Mouse (Mus musculus): ENCODE measurements around the gene Ifitm3. TPM values are rescaled to one million over a fixed set of nuclear protein-coding genes. Genes with fewer than 3 reads are reported as not detected.
"Not testable (repeated sequence)": the region's sequence is repeated elsewhere in the genome, so short reads cannot be mapped to it uniquely, and the experiment has no call there.

Ifitm3 gene
- polyA plus RNA-seq, 1 experiment from 2014 or later, result 43.1 TPM

DNA sequence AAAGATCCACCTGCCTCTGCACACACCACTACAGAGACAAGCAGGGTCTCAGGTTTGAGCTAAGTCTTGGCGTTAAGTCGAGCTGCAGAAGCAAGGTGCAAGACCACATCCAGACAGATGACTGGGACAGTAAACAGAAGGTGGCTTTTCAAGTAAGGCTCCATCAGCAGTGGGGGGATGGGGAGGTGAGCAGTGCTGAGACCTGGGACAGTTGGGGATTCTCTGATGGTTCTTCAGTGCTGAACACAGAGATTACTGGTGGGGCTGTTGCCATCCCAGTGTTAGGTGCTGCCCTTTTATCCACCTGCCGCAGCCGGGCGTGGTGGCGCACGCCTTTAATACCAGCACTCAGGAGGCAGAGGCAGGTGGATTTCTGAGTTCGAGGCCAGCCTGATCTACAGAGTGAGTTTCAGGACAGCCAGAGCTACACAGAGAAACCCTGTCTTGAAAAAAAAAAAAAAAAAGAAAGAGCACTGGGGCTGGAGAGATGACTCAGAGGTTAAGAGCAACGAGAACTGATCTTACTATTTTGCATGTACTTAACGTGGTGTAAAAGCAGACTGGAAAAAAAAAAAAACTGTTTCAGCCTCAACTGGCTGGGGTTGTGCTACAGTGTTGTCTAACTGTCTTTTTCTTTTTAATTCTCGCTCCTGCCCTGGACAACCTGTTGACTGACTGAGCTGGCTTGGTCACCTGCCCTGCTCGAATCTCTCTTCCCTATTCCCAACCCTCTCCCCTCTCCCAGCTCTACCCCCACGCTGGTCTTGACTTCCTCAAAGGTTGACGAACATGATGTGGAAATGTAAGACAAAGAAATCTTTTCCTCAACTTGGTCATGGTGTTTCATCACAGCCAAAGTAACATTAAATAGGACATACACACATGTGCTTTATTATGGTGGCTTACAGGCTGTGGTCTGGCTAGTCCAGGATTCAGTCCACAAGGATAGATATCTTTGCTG, 11.2 kb upstream of the Ifitm3 start:
- Histone ChIP-seq H3K27ac (ENCODE audit: low read depth, low read length) (no peak overlapping the region), H3K27me3 (replicated peaks; ENCODE audit: control insufficient read depth, insufficient read depth, low read length) (no peaks in the 10 kb centered on the region), H3K4me2 (ENCODE audit: low read length) (no peak overlapping the region), H3K9me3 (ENCODE audit: control insufficient read depth, low read length) (no peaks in the 10 kb centered on the region), H3K36me3 (ENCODE audit: control insufficient read depth, insufficient read depth, low read length) (no peaks in the 10 kb centered on the region), H3K4me1 (ENCODE audit: control insufficient read depth, insufficient read depth, low read depth, low read length) (peaks cover 4% of the 10 kb centered on the region; the same call in 1 of the 2 replicates), H3K9ac (ENCODE audit: low read depth, low read length) (no peak overlapping the region), H3K4me3 (ENCODE audit: low read length) (no peak overlapping the region)
- WGBS, result 91% methylated on average over 14 of the region's 14 CpGs
- no peak for ATAC-seq

DNA sequence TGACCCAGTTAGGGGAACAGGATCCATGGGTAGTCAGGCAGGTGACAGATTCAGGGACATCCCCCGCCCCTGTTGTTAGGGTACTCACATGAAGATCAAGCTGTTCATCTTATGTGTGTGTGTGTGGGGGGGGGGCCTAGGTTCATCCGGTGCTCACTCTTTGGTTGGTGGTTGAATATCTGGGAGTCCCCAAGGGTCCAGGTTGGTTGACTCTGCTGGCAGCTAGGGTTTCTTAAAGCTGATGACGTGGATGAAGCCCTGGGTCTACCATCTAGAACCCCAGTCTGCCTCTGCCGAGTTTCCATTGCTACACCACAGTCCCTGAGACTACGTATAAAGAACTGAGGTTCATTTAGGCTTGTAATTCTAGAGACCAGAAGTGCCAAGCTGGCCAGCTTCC, 8.5 kb upstream of the Ifitm3 start:
- ATAC-seq, result no peak

DNA sequence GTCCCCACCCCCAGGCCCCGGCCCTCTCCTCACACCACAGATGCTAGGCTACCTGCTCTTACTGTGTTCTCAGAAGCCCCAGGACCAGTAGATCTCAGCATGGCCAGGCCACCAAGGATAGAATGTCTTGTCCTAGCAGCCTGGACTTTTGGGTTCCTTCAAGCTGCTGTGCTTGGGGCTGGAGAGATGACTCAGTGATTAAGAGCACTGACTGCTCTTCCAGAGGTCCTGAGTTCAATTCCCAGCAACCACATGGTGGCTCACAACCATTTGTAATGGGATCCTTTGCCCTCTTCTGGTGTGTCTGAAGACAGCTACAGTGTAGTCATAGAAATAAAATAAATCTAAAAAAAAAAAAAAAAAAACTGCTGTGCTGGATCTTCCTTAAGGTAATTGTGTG, 7.3 kb upstream of the Ifitm3 start, which contains the start of gene Ifitm6:
TSS of gene Ifitm6 (minus strand) at position 101 of the 400 bp plus-strand sequence.
- H3K9ac ChIP-seq (ENCODE audit: low read depth, low read length); H3K27me3 ChIP-seq (replicated peaks; ENCODE audit: control insufficient read depth, insufficient read depth, low read length); H3K9me3 ChIP-seq (ENCODE audit: control insufficient read depth, low read length); H3K4me3 ChIP-seq (ENCODE audit: low read length); ATAC-seq; H3K4me2 ChIP-seq (ENCODE audit: low read length); H3K4me1 ChIP-seq (ENCODE audit: control insufficient read depth, insufficient read depth, low read depth, low read length); H3K27ac ChIP-seq (ENCODE audit: low read depth, low read length); H3K36me3 ChIP-seq (ENCODE audit: control insufficient read depth, insufficient read depth, low read length): not testable (repeated sequence)
- WGBS, result 100% methylated on average over 1 of the region's 1 CpGs

More for the DNA sequence above, 8.5 kb upstream of the Ifitm3 start:
- H3K36me3 ChIP-seq (ENCODE audit: control insufficient read depth, insufficient read depth, low read length), result no peaks in the 10 kb centered on the region
- no peak overlapping the region for H3K27ac ChIP-seq (ENCODE audit: low read depth, low read length)
- no peaks in the 10 kb centered on the region for H3K27me3 ChIP-seq (replicated peaks; ENCODE audit: control insufficient read depth, insufficient read depth, low read length)
- no peaks in the 10 kb centered on the region for H3K9me3 ChIP-seq (ENCODE audit: control insufficient read depth, low read length)
- no peak overlapping the region for H3K4me3 ChIP-seq (ENCODE audit: low read length)
- WGBS, result 95% methylated on average over 5 of the region's 5 CpGs
- no peak overlapping the region for H3K9ac ChIP-seq (ENCODE audit: low read depth, low read length)
- H3K4me2 ChIP-seq (ENCODE audit: low read length), result no peak overlapping the region
- H3K4me1 ChIP-seq (ENCODE audit: control insufficient read depth, insufficient read depth, low read depth, low read length), result no peaks in the 10 kb centered on the region

DNA sequence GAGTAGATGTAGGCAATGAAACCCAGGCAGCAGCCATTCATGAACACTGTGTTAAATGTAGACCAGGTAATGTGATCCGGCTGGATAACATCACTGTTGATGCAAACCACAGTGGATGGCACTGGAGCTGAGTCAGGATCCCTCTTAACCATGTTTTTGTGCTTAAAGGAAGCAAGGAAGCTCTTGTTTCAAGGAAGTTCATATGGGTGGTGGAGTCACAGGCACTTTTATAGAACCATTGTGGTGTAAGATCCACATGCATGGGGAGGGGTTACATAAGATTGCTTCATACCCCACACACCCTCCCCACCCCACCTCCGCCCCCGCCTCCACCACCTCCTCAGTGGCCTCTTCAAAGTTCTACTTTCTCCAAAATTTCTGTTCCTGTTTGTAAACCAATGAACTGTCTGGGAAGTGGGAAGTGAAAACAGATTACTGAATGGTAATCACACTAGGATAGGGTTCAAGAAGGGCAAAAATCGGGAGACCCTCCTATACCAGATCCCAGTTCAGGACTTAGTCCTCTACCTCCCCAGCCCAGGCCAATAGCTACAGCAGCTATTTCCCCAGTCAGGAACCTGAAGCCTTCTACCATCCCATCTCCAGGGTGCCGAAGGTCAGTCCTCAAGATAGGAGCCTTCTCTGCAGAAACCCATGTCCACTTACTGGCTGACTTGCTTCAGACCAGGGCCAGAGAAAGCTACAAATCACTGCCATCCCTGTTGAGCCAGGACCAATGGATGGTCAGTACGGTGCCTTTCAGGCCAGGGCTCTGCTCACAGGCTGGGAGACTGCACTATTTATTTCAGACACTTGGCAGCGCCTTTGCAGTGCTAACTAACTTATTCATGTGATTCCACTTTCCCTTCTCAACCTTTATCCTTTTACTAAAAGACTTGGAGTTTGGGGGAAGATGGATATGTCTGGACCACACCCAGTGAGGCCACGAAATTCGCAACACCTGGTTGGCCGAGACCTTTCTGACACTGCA, 6.4 kb upstream of the Ifitm3 start:
- Histone ChIP-seq H3K4me1 (ENCODE audit: control insufficient read depth, insufficient read depth, low read depth, low read length) (no peaks in the 10 kb centered on the region), H3K9ac (ENCODE audit: low read depth, low read length) (no peak overlapping the region), H3K4me3 (ENCODE audit: low read length) (no peak overlapping the region), H3K4me2 (ENCODE audit: low read length) (no peak overlapping the region), H3K9me3 (ENCODE audit: control insufficient read depth, low read length) (no peaks in the 10 kb centered on the region), H3K27ac (ENCODE audit: low read depth, low read length) (no peak overlapping the region), H3K36me3 (ENCODE audit: control insufficient read depth, insufficient read depth, low read length) (no peaks in the 10 kb centered on the region), H3K27me3 (replicated peaks; ENCODE audit: control insufficient read depth, insufficient read depth, low read length) (no peaks in the 10 kb centered on the region)
- ATAC-seq, result no peak
- WGBS, result 89% methylated on average over 10 of the region's 10 CpGs

- no peak for ATAC-seq
- Histone ChIP-seq H3K4me2 (ENCODE audit: low read length) (no peak overlapping the region), H3K4me3 (ENCODE audit: low read length) (no peak overlapping the region), H3K9me3 (ENCODE audit: control insufficient read depth, low read length) (no peaks in the 10 kb centered on the region), H3K27ac (ENCODE audit: low read depth, low read length) (no peak overlapping the region), H3K27me3 (replicated peaks; ENCODE audit: control insufficient read depth, insufficient read depth, low read length) (no peaks in the 10 kb centered on the region), H3K9ac (ENCODE audit: low read depth, low read length) (no peak overlapping the region), H3K36me3 (ENCODE audit: control insufficient read depth, insufficient read depth, low read length) (no peaks in the 10 kb centered on the region), H3K4me1 (ENCODE audit: control insufficient read depth, insufficient read depth, low read depth, low read length) (no peaks in the 10 kb centered on the region)
- 87% methylated on average over 7 of the region's 7 CpGs for WGBS
Measured at GRCm38 (mm10) chr7:141011238-141011770, 734 bp upstream of the Ifitm3 start.

- no peaks in the 10 kb centered on the region for H3K36me3 ChIP-seq (ENCODE audit: control insufficient read depth, insufficient read depth, low read length)
- H3K9ac ChIP-seq (ENCODE audit: low read depth, low read length), result no peak overlapping the region
- 93% methylated on average over 9 of the region's 9 CpGs for WGBS
- no peak overlapping the region for H3K4me2 ChIP-seq (ENCODE audit: low read length)
- no peaks in the 10 kb centered on the region for H3K27me3 ChIP-seq (replicated peaks; ENCODE audit: control insufficient read depth, insufficient read depth, low read length)
- H3K4me1 ChIP-seq (ENCODE audit: control insufficient read depth, insufficient read depth, low read depth, low read length), result no peaks in the 10 kb centered on the region
- H3K4me3 ChIP-seq (ENCODE audit: low read length), result no peak overlapping the region
- ATAC-seq, result no peak
- no peak overlapping the region for H3K27ac ChIP-seq (ENCODE audit: low read depth, low read length)
- no peaks in the 10 kb centered on the region for H3K9me3 ChIP-seq (ENCODE audit: control insufficient read depth, low read length)
Measured at GRCm38 (mm10) chr7:141009665-141010064, 905 bp downstream of the Ifitm3 start.

- Histone ChIP-seq H3K27ac (ENCODE audit: low read depth, low read length) (no peak overlapping the region), H3K4me3 (ENCODE audit: low read length) (no peak overlapping the region), H3K9me3 (ENCODE audit: control insufficient read depth, low read length) (no peaks in the 10 kb centered on the region), H3K27me3 (replicated peaks; ENCODE audit: control insufficient read depth, insufficient read depth, low read length) (no peaks in the 10 kb centered on the region), H3K4me1 (ENCODE audit: control insufficient read depth, insufficient read depth, low read depth, low read length) (no peaks in the 10 kb centered on the region), H3K4me2 (ENCODE audit: low read length) (peak overlapping the region; percentile 20; the same call in 1 of the 2 replicates), H3K9ac (ENCODE audit: low read depth, low read length) (no peak overlapping the region), H3K36me3 (ENCODE audit: control insufficient read depth, insufficient read depth, low read length) (no peaks in the 10 kb centered on the region)
- ATAC-seq, result no peak
- WGBS, result 8% methylated on average over 20 of the region's 20 CpGs
Measured at GRCm38 (mm10) chr7:141008938-141009660, 1.5 kb downstream of the Ifitm3 start.

DNA sequence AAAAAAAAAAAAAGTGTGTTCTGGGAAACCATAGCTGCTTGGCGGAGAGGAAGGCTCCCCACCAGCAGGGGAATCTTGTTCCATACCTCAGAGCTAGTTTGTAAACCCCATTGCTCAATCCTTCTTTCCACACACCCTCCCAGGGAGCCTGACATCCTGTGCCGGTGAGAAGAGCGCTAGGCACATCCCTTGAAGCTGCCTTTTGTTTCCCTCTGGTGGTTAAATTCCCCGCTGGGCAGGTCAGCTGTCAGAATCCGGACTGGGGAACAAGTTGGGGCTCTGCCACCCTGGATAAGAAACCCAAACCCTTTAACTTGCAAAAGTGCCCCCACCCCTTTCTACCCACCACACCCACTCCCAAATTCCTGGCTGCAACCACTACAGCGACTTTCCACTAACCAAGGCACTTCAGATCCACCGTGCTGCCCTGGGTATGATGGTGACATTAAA, 2.2 kb downstream of the Ifitm3 start:
- H3K4me2 ChIP-seq (ENCODE audit: low read length), result no peak overlapping the region
- no peaks in the 10 kb centered on the region for H3K9me3 ChIP-seq (ENCODE audit: control insufficient read depth, low read length)
- H3K27ac ChIP-seq (ENCODE audit: low read depth, low read length), result no peak overlapping the region
- no peak overlapping the region for H3K9ac ChIP-seq (ENCODE audit: low read depth, low read length)
- ATAC-seq, result no peak
- H3K27me3 ChIP-seq (replicated peaks; ENCODE audit: control insufficient read depth, insufficient read depth, low read length), result no peaks in the 10 kb centered on the region
- H3K36me3 ChIP-seq (ENCODE audit: control insufficient read depth, insufficient read depth, low read length), result no peaks in the 10 kb centered on the region
- 4% methylated on average over 7 of the region's 7 CpGs for WGBS
- no peaks in the 10 kb centered on the region for H3K4me1 ChIP-seq (ENCODE audit: control insufficient read depth, insufficient read depth, low read depth, low read length)
- no peak overlapping the region for H3K4me3 ChIP-seq (ENCODE audit: low read length)

Data from hindbrain, embryonic 16.5 days (tissue).